Mouse (Mus musculus): Measurements from ENCODE around the gene Mynn.
"Not testable (repeated sequence)": the region's sequence is repeated elsewhere in the genome, so short reads cannot be mapped to it uniquely, and the experiment has no call there.

Mynn gene

GRCm38 (mm10) chr3:30602065-30602739 lies at the start of gene Mynn:
Mynn (plus strand) TSS chr3:30602065.
- DNase-seq, result peak; percentile 99

GRCm38 (mm10) chr3:30553741-30554140 lies 48.1 kb upstream of the Mynn start:
- peak; percentile 9 for DNase-seq

DNA sequence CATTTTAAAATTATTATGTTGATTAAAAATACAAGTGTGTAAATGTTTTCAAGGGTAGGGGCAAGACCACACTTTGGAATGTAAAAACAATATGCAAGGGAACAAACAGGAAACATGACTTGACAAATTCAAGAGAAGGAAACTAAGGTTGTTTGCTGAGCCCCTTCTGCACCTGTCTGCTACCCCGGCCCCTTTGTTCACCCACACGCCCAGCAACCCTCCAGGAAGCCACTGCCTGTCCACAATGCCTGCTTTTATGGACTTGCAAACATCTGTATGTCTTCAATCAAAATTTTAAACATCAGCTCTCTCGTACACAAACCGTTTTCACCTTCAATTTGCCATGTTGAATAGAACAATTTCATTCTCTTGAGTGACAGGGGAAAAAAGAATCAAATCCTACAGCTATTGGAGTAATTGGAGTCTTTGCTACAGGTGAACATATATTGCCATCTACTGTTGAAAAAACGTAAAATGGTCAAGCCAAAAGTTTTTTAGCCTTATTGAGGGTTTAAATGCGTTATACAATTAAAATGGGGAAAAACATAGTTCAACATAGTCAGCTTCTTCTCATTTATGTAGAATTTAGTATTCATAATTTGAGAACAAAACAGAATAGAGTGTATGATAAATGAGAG lies 41.1 kb upstream of the Mynn start:
- no peak for DNase-seq

- DNase-seq, result not testable (repeated sequence)
These were observed 35.5 kb upstream of the Mynn start for GRCm38 (mm10) chr3:30566333-30566732.

GRCm38 (mm10) chr3:30573549-30573948 lies 28.3 kb upstream of the Mynn start:
- no peak for DNase-seq

DNA sequence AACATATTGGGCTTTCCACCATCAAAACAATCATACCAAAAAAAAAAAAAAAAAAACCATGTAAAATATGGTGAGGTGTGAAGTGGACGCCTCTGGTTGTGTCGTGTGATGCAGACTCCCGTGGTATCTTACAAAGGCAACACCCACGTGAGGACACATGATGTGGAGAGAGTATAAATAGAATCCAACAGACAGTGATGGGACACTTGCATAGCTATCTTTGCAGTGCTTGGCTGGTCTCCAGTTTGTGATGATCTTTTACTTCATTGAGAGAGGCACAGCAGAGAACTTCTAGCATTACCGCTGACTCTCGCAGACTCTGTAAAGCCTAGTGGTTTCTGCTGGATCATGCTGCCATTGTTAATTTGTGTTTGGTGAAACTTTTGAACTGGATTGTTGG lies 13.0 kb upstream of the Mynn start:
- no peak for DNase-seq

GRCm38 (mm10) chr3:30592418-30592853 lies 9.4 kb upstream of the Mynn start:
- DNase-seq, result peak; percentile 68

DNA sequence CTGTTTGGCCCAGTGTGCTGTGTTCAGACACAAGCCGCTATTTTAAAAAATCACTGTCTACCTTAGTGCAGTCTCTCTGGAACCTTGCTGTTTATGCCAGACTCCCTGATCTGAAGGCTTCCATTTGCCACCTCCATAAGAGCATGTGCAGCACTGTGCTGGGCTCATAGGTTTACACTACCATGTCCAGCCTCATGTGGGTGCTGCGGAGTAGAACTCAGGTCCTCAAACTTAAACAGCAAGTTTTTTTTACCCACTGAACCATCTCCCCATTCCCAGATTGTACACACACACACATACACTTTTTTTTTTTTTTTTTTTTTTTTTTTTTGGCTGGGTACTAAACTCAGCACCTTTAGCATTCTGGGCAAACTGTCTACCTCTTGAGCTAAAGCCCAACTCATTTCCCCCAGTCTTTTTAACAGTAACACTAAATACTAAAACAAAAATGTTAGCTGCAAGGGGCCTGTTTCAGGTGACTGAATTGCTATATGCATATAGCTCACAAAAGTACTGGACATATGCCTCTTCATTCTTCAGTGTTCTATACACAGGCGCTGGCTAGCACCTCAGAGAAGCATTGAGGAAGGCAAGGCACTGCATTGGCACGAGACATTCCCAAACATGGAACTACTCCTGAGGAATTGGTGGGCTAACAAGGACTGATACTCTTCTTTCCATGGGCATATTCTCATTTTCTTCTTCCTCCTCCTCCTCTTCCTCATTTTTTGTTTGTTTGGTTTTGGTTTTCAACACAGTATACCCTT lies 8.0 kb upstream of the Mynn start:
- DNase-seq, result peak; percentile 31

- DNase-seq, result peak; percentile 69
These were observed 6.6 kb upstream of the Mynn start for GRCm38 (mm10) chr3:30595111-30595832.

- DNase-seq, result no peak
These were observed 4.6 kb upstream of the Mynn start for GRCm38 (mm10) chr3:30597271-30597670.

DNA sequence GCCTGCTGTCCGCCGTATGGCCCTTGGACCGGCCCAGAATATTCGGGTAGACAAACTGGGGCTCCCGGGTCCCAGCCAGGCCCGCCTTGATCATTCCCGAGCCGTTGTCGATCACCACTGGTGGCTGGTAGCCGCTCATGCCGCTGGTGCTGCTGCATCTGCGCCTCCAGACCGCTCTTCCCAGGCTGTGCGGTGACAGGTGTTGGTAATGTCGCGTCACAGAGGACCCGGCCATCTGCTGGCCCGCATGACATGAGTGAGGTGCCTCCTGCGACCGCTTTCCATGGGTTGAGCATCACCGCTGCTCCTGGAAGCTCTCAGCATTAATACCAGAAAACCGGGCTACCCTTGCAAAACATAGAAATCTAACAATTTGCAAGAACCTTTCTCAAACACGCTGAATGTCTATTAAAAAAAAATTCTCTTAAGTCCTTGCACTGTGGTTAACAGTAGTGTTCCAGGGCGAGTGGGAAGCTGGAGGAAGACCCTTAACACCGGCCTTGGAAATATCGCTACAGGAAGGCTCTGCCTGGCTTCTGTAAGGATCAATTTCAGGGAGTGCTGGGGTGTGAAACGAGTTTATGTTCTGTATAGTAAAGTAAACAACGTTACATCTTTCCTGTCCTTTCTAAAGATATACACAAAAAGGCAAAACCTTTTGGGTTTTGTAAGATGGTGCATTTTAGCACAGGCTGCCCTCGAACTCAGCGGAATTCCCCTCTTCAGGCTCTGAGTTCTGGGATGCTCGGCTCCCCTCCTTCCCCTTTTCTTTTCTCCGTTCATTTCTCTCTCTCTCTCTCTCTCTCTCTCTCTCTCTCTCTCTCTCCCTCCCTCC lies 1.9 kb upstream of the Mynn start, which contains the start of gene Actrt3:
Actrt3 (minus strand) TSS at position 229 of the 835 bp plus-strand sequence.
- peak; percentile 42 for DNase-seq

DNA sequence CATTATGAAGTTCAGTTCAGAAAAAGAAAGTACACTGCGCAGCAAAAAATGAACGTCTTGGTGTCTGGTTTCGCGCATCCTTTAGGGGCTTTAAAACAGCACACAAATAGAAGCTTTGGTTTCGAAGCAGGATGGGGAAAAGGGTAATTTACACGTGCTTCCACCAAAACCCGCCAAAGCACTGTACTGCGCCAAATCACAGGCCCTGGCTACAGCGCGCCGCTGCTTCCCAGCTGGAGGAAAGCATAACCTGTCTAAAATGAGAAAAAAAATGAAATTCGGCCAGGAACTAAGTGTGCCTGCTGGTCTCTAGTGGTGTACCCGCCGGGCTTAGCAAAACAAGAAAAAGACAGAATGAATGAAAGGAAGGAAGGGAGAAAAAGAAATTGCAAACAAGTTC lies 1.1 kb upstream of the Mynn start:
- DNase-seq, result peak; percentile 59

DNA sequence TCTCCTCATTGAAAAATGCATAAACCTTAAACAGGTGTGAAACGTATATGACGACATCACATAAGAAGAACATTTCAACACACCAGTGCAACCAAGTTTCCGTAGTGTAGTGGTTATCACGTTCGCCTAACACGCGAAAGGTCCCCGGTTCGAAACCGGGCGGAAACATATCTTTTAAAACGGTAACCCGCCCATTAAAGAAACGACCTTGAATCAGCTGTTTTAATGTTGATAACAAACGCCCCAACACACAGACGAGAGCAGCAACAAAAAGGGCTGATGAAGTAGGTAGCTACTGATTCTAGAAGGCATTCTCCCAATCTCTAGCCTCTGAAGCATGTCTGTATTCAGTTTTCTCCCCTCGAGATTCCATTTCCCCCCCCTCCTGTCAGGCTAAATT lies 690 bp upstream of the Mynn start:
- peak; percentile 93 for DNase-seq

DNA sequence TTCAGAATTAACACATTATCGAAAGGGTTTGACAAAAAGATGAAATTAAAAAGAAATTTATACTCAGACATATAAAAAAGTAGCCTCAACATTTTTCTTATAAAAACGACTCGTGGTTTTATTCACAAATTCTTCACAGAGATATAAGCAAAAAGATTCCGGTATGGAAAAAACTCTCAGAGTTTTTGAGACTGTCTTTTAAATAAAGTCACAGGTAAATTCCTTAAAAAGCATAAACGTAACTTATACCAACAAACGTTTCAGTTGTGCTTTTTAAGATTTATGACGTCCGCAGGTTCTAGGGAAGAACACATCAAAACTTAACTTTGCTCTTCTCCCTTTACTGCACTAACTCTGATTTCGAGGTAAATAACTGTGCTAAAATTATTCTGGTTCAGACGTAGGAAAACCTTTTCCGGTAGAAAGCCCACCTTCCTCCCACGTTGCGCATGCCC lies 228 bp upstream of the Mynn start:
- no peak for DNase-seq

DNA sequence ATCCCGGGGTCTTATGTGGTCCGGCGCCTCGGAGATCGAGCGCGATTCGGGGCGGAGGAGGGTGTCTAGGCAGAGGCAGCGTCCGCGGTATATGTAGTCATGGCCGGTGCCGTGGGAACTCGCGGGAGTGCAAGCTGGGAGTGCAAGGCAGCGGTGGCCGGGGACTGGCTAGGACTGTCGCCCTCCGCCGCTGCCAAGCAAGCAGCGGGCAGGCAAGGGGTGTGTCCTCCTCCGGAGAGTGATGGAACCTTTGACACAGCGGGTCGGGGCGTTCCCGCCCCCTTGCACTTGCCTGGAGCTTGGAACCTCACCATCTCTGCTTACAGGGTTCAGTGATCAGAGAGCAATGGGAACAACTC lies 854 bp downstream of the Mynn start:
- DNase-seq, result peak; percentile 84

DNA sequence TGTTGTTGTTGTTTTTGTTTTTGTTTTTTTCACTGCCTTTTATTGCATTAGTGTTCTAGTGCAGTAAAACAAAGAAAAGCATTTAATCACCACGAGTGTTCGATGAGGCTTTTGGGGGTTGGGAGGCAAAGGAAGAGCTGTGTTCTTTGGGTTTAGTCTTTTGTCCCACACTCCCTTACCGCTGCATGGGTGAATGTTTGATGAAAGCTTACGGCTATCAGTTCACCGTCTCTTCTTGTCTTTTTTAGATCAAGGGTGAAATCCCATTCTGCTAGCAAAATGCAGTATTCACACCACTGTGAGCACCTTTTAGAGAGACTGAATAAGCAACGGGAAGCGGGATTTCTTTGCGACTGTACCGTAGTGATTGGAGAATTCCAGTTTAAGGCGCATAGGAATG lies 1.4 kb downstream of the Mynn start:
- no peak for DNase-seq

DNA sequence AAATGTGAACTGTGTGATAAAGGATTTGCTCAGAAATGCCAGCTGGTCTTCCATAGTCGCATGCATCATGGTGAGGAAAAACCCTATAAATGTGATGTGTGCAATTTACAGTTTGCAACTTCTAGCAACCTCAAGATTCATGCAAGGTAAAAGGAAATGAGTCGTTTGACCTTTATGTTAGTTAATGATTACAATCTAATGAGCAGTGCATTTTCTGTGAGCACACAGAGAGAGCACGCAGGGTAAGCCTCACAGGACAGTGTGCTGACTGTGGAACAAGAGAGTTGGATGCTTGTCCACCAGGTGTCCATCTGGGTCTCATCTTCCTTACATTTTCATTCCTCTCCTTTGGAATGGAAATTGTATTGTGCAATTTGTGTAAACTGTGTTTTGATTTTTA lies 7.1 kb downstream of the Mynn start:
- no peak for DNase-seq

GRCm38 (mm10) chr3:30610930-30611329 lies 9.1 kb downstream of the Mynn start:
- no peak for DNase-seq

- DNase-seq, result no peak
These were observed 18.3 kb downstream of the Mynn start for GRCm38 (mm10) chr3:30620132-30620531.

DNA sequence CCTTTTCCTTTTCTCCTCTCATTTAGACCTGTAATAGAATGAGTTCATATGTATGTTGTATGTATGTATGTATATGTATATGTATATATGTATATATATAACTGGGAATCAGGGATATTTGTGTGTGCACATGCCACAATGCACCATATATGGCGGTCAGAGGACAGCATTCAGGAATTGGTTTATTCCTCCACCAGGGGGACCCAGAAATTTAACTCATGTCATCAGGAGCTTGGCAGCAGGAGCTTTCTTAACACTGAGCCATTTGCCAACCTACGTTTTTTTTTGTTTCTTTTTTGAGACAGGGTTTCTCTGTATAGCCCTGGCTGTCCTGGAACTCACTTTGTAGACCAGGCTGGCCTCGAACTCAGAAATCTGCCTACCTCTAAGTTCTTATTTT lies 31.8 kb downstream of the Mynn start:
- DNase-seq, result no peak

- DNase-seq, result no peak
These were observed 33.8 kb downstream of the Mynn start for GRCm38 (mm10) chr3:30635629-30636028.

DNA sequence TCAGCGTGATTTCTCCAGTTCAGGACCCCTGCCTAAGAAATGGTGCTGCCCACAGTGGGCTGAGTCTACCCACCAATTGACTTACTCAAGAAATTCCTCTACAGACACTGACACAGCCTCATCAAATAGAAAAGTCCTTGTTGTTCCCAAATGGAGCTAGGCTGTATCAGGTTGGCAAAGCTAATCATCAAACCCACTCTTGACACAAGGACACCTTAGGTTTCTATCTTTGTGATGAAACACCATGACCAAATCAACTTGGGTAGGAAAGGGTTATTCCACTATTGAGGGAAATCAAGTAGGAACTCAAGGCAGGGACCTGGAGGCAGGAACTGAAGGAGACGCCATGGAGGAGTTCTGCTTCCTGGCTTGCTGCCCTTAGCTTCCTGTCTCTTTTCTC lies 42.3 kb downstream of the Mynn start, which contains the start of gene Lrriq4:
Lrriq4 (plus strand) TSS at position 301 of the 400 bp plus-strand sequence.
- DNase-seq, result no peak
